Mouse (Mus musculus) cerebellum, adult 2 months (tissue): ENCODE data around the gene Slit1. TPM values are rescaled to one million over a fixed set of nuclear protein-coding genes. Genes with fewer than 3 reads are reported as not detected.

Experiments used
- DNase-seq, 2 experiments: peaks; one replicate each; pipeline ENCODE4 v3.0.0; 2021
- H3K27ac ChIP-seq: fragments of 200-500 bp; 2 replicates; pipeline ENCODE4 v1.5.1; 2012; ENCODE audit warnings: low read length, control low read depth, inconsistent platforms; ENCODE audit not compliant: insufficient read depth
- H3K27me3 ChIP-seq: fragments of 200-500 bp; 2 replicates; pipeline ENCODE4 v1.6.1; 2012; ENCODE audit warnings: inconsistent platforms, mild to moderate bottlenecking, low read length, moderate library complexity; ENCODE audit not compliant: control insufficient read depth, insufficient read depth
- H3K4me1 ChIP-seq: fragments of 200-500 bp; 2 replicates; pipeline ENCODE4 v1.6.1; 2011; ENCODE audit warnings: low read length; ENCODE audit not compliant: control insufficient read depth, insufficient read depth
- H3K4me3 ChIP-seq: fragments of 200-500 bp; replicated peaks from 2 replicates; pipeline ENCODE3; 2011; ENCODE audit warnings: mild to moderate bottlenecking, low read depth, low read length, control low read depth; ENCODE audit not compliant: insufficient read depth
- CTCF ChIP-seq: fragments of 200-500 bp; IDR thresholded peaks from 2 replicates; pipeline ENCODE4 v1.5.1; 2011; ENCODE audit warnings: low read depth, mild to moderate bottlenecking, control low read depth, low read length, moderate library complexity, borderline replicate concordance; ENCODE audit not compliant: insufficient read depth
- POLR2A ChIP-seq: fragments of 200-500 bp; IDR thresholded peaks from 2 replicates; pipeline ENCODE4 v1.6.1; 2011; ENCODE audit warnings: low read length, control low read depth, borderline replicate concordance; ENCODE audit not compliant: insufficient read depth
- WGBS: fragments of 180-500 bp; shearing (Covaris S2); methylation state at CpG from one replicate; pipeline ENCODE4 v1.1.7; 2018; 5-methylcytosine and 5-hydroxymethylcytosine counted together
- polyA plus RNA-seq: library from polyadenylated mRNA; depleted of rRNA; stranded (reverse); fragments of >200 nt; gene quantifications from 2 replicates; pipeline ENCODE4 v1.2.3, GENCODE M21; 2012

The Slit1 gene
- polyA plus RNA-seq, 1 experiment = 4.9 TPM

DNA sequence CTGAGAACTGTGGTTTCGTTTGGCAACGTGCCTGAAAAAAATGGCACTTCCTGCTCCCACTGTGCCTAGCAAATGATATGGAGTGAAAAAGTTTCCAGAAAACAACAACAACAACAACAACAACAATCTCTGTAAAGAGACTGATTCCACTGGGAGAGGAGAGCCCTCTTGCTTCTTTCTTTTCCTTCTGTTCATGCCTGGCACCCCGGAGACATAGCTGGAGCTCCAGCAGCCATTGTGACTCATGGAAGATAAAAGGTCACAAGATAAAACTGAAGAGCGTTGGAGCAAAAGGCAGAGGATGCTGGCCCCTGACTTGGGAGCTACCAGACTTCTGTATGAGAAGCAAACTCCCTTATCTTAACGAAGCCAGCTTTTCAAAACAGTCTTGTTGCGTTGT, 75.9 kb downstream of the Slit1 start:
- DNase-seq = no peak
- no peak overlapping the region for H3K4me3 ChIP-seq
- no peaks in the 10 kb centered on the region for H3K27me3 ChIP-seq
- WGBS = 52% methylated on average over 6 of the region's 6 CpGs
- H3K4me1 ChIP-seq = no peaks in the 10 kb centered on the region
- no peak overlapping the region for H3K27ac ChIP-seq
- no peak for TF ChIP-seq POLR2A
- no peak for TF ChIP-seq CTCF

DNA sequence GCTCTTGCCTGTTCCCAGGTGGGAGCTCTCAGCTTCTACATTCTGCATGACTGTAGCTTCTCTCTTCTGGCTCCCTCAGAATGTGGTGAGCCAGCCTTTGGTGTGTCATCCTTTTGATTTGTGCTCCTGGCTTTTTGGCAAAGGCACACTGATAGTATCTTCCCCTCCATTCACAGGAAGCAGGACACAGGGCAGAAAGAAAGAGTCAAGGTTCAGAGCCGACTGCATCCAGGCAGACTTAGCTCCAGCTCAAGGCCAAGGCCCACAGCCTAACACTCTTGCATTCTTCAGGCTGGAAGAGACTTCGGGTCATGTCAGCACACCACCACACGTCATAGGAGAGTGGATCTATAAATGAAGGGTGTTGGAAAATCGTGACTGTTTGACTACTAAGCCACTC, 77.5 kb downstream of the Slit1 start:
- Histone ChIP-seq H3K27me3 (no peaks in the 10 kb centered on the region), H3K27ac (no peak overlapping the region), H3K4me1 (no peaks in the 10 kb centered on the region), H3K4me3 (no peak overlapping the region)
- WGBS = 80% methylated on average over 4 of the region's 4 CpGs
- TF ChIP-seq POLR2A (no peak), CTCF (no peak)
- DNase-seq = no peak

DNA sequence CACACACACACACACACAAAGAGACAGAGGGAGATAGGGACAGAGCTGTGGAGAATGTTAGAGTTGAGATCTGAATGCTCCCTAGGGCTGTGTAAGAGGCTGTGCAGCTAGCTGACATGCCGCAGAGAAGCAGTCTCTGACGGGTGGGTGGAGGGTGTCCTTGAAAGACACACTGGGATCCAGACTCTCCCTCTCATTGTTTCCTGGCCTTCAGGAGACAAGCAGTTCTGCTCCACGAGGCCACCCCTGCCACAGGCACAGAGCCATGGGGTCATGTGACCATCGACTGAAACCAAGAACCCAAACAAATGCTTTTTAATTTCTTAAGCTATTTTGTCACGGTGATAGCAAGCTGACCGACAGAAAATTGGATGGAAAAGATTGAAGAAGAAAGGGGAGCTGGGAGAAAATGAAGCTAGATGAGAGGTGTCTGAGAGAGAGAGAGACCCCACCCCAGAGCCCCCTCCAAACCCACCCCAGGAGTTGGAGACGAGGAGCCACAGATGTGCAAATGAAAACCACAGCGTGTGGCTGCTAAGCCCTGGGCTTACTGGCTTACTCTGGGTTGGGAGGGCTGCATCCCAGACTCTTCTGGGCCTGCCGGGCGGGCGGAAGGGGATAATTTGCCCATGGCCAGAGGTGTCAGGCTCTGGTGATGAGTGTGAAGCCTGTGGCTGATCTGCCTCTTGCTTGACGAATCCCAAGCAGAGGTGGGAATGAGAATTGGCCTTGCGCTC, 79.8 kb downstream of the Slit1 start:
- WGBS = 37% methylated on average over 13 of the region's 13 CpGs

DNA sequence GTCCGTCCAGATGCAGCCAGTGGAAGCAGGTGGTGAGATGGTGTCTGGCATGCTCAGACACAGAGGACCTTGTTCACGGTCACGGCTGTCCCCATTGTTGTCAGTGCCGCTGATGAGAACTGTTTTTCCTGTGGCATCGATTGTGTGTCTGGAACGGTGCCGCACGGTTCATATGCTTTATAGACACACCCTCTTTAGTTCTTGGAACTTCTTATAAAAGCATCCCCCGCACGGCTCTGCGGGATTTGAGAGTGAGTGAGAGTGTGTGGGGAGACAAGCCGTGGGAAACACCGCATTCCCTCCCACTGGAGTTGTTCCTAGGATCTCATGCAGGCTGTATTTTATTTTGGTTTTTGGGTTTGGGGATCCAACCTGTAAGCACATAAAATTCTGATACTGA, 82.0 kb downstream of the Slit1 start:
- H3K4me3 ChIP-seq = no peak overlapping the region
- H3K27ac ChIP-seq = no peak overlapping the region
- WGBS = 18% methylated on average over 13 of the region's 13 CpGs
- H3K27me3 ChIP-seq = no peaks in the 10 kb centered on the region
- DNase-seq = no peak
- H3K4me1 ChIP-seq = no peaks in the 10 kb centered on the region
- TF ChIP-seq POLR2A (no peak), CTCF (no peak)

More for the DNA sequence above, 79.8 kb downstream of the Slit1 start:
- Histone ChIP-seq H3K4me3 (no peak overlapping the region), H3K27me3 (no peaks in the 10 kb centered on the region), H3K4me1 (no peaks in the 10 kb centered on the region), H3K27ac (no peak overlapping the region)
- TF ChIP-seq POLR2A (no peak), CTCF (no peak)
- DNase-seq = no peak

DNA sequence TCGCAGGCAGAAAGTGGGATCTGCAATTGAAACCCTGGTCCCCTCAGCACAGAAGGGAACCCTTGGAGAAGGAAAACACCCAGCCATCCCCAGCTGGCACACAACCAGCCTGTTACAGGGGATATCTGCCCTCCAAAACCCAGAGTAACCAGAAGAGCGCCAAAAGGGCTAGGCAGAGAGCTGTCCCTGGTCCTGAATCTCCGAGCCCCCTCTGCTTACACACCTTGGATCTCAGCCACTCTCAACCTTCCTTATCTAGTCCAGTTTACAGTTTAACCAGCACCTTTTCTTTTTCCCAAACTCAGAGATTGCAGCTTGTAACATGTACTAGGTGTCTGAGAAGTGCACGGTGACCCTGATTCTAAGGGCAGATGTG, 82.5 kb downstream of the Slit1 start:
- DNase-seq = no peak
- 28% methylated on average over 4 of the region's 4 CpGs for WGBS
- Histone ChIP-seq H3K4me1 (no peaks in the 10 kb centered on the region), H3K27me3 (no peaks in the 10 kb centered on the region), H3K4me3 (no peak overlapping the region), H3K27ac (no peak overlapping the region)
- TF ChIP-seq POLR2A (no peak), CTCF (no peak)

DNA sequence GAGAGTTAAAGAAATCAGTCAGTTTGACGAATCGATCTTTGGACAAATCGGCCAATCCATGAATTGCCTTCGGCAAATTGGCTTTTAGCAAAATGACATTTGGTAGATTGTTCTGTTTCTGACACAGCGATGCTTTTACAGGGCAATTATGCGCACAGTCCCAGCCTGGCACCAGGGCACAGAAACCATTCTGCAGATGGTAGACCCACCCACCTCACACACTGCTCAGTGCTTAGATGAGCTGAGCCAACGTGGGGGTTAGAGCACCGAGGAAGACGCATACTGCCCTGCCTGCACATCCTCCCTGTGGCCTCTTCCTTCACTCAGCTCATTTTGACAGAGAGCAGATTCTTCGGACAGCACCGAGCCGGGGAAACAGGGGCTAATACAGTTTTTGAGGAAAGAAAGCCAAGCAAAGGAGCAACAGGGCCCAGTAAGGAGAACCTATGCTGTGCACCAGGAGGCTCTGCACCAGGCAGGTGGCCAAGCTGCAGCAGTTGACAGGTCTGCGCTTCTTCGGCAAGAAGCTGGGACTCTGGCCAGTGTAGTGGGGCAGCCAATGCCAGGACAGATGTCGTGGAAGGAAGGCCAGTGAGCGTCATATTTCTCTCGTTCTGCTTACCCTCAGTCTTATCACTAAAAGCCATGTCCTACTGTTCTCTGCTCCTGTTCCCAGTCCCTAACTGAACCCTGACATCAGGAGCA, 83.0 kb downstream of the Slit1 start:
- Histone ChIP-seq H3K27me3 (no peaks in the 10 kb centered on the region), H3K4me1 (no peaks in the 10 kb centered on the region), H3K27ac (no peak overlapping the region), H3K4me3 (no peak overlapping the region)
- no peak for DNase-seq
- TF ChIP-seq POLR2A (no peak), CTCF (no peak)
- 13% methylated on average over 17 of the region's 17 CpGs for WGBS

DNA sequence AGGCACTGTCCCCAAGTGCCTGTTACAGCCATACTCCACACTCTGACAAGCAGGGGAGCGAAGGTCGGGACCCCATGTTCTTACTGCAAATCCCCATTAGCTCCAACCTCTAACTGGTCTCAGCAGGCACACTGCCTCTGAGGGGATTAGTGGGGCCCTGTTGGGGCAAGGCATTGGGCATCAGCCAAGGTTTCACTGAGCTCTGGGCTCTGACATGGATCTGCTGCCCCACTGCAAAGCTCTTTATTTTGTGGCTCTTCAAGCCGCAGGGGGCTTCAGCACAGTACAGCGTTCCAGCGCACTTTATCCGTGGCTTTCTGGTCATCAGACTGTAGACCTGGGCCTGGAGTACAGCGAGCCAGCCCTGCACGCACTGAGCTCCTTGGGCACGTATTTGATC, 86.0 kb downstream of the Slit1 start:
- TF ChIP-seq CTCF (no peak), POLR2A (no peak)
- 22% methylated on average over 9 of the region's 9 CpGs for WGBS
- H3K27ac ChIP-seq = no peak overlapping the region
- no peaks in the 10 kb centered on the region; the same call in none of the 2 replicates for H3K27me3 ChIP-seq
- H3K4me3 ChIP-seq = no peak overlapping the region
- DNase-seq = no peak
- H3K4me1 ChIP-seq = no peaks in the 10 kb centered on the region

DNA sequence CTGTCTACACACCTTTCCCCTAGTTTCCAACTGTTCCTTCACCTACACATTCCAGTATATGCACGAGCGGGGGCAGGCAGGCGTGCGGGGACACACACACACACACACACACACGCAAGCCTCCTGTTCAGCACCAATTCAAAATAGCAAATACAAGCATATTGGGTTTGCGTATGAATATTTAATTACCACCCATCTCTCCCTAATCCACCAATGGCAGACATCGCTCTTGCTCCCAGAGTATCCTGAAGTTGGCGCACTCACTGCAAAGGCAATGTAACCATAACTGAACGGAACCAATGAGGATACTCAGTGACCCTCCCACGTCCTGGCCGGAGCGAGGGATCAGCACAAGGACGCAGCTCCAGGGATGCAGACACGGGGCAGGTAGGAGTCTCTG, 86.8 kb downstream of the Slit1 start:
- no peaks in the 10 kb centered on the region for H3K4me1 ChIP-seq
- WGBS = 78% methylated on average over 14 of the region's 14 CpGs
- TF ChIP-seq POLR2A = no peak
- TF ChIP-seq CTCF = no peak
- no peak for DNase-seq
- no peaks in the 10 kb centered on the region; the same call in none of the 2 replicates for H3K27me3 ChIP-seq
- no peak overlapping the region for H3K4me3 ChIP-seq
- no peak overlapping the region for H3K27ac ChIP-seq
